Mouse (Mus musculus): ENCODE data around the gene Aig1. TPM values are rescaled to one million over a fixed set of nuclear protein-coding genes. Genes with fewer than 3 reads are reported as not detected.

Aig1 gene
- polyA plus RNA-seq, 1 experiment from 2014 or later: 44.1 TPM

GRCm38 (mm10) chr10:13690773-13691172, 178.0 kb downstream of the Aig1 start:
- no peaks in the 10 kb centered on the region for H3K27me3 ChIP-seq (ENCODE audit: control insufficient read depth, insufficient read depth, low read length)
- H3K27ac ChIP-seq (ENCODE audit: low read depth, low read length): no peak overlapping the region
- 92% methylated on average over 5 of the region's 5 CpGs for WGBS
- H3K4me1 ChIP-seq (ENCODE audit: control insufficient read depth, insufficient read depth, low read length): no peaks in the 10 kb centered on the region
- no peak for DNase-seq (ENCODE audit: low spot score)
- H3K36me3 ChIP-seq (ENCODE audit: control insufficient read depth, insufficient read depth, low read length): no peaks in the 10 kb centered on the region
- no peak for ATAC-seq (ENCODE audit: insufficient read depth, low FRiP score, low TSS enrichment)
- H3K9ac ChIP-seq (ENCODE audit: low read length): no peak overlapping the region
- no peaks in the 10 kb centered on the region for H3K9me3 ChIP-seq (ENCODE audit: control insufficient read depth, low read length)
- no peak overlapping the region for H3K4me3 ChIP-seq (ENCODE audit: low read depth, low read length)
- H3K4me2 ChIP-seq (ENCODE audit: low read depth): no peak overlapping the region

- ATAC-seq (ENCODE audit: insufficient read depth, low FRiP score, low TSS enrichment) (no peak), DNase-seq (ENCODE audit: low spot score) (no peak)
- 83% methylated on average over 10 of the region's 10 CpGs for WGBS
These were observed 178.8 kb downstream of the Aig1 start for GRCm38 (mm10) chr10:13689841-13690590.

GRCm38 (mm10) chr10:13688386-13689120, 180.2 kb downstream of the Aig1 start:
- DNase-seq (ENCODE audit: low spot score): no peak
- H3K36me3 ChIP-seq (ENCODE audit: control insufficient read depth, insufficient read depth, low read length): no peaks in the 10 kb centered on the region
- WGBS: 79% methylated on average over 15 of the region's 15 CpGs
- no peaks in the 10 kb centered on the region for H3K27me3 ChIP-seq (ENCODE audit: control insufficient read depth, insufficient read depth, low read length)
- no peak for ATAC-seq (ENCODE audit: insufficient read depth, low FRiP score, low TSS enrichment)
- H3K4me3 ChIP-seq (ENCODE audit: low read depth, low read length): no peak overlapping the region
- no peak overlapping the region for H3K9ac ChIP-seq (ENCODE audit: low read length)
- no peak overlapping the region for H3K4me2 ChIP-seq (ENCODE audit: low read depth)
- H3K9me3 ChIP-seq (ENCODE audit: control insufficient read depth, low read length): no peaks in the 10 kb centered on the region
- H3K27ac ChIP-seq (ENCODE audit: low read depth, low read length): no peak overlapping the region
- H3K4me1 ChIP-seq (ENCODE audit: control insufficient read depth, insufficient read depth, low read length): no peaks in the 10 kb centered on the region

More at GRCm38 (mm10) chr10:13689841-13690590, 178.8 kb downstream of the Aig1 start:
- H3K9me3 ChIP-seq (ENCODE audit: control insufficient read depth, low read length): no peaks in the 10 kb centered on the region
- H3K4me1 ChIP-seq (ENCODE audit: control insufficient read depth, insufficient read depth, low read length): no peaks in the 10 kb centered on the region
- H3K9ac ChIP-seq (ENCODE audit: low read length): no peak overlapping the region
- H3K4me3 ChIP-seq (ENCODE audit: low read depth, low read length): no peak overlapping the region
- H3K27ac ChIP-seq (ENCODE audit: low read depth, low read length): no peak overlapping the region
- H3K36me3 ChIP-seq (ENCODE audit: control insufficient read depth, insufficient read depth, low read length): no peaks in the 10 kb centered on the region
- no peaks in the 10 kb centered on the region for H3K27me3 ChIP-seq (ENCODE audit: control insufficient read depth, insufficient read depth, low read length)
- H3K4me2 ChIP-seq (ENCODE audit: low read depth): no peak overlapping the region

GRCm38 (mm10) chr10:13687182-13687810, 181.5 kb downstream of the Aig1 start:
- H3K36me3 ChIP-seq (ENCODE audit: control insufficient read depth, insufficient read depth, low read length): no peaks in the 10 kb centered on the region
- no peak for ATAC-seq (ENCODE audit: insufficient read depth, low FRiP score, low TSS enrichment)

GRCm38 (mm10) chr10:13686127-13686526, 182.7 kb downstream of the Aig1 start:
- no peak overlapping the region for H3K4me3 ChIP-seq (ENCODE audit: low read depth, low read length)
- no peaks in the 10 kb centered on the region for H3K9me3 ChIP-seq (ENCODE audit: control insufficient read depth, low read length)
- DNase-seq (ENCODE audit: low spot score) (no peak), ATAC-seq (ENCODE audit: insufficient read depth, low FRiP score, low TSS enrichment) (no peak)
- no peaks in the 10 kb centered on the region for H3K36me3 ChIP-seq (ENCODE audit: control insufficient read depth, insufficient read depth, low read length)
- H3K27ac ChIP-seq (ENCODE audit: low read depth, low read length): no peak overlapping the region
- no peak overlapping the region for H3K9ac ChIP-seq (ENCODE audit: low read length)
- H3K4me2 ChIP-seq (ENCODE audit: low read depth): no peak overlapping the region
- WGBS: 83% methylated on average over 5 of the region's 5 CpGs
- no peaks in the 10 kb centered on the region for H3K27me3 ChIP-seq (ENCODE audit: control insufficient read depth, insufficient read depth, low read length)
- H3K4me1 ChIP-seq (ENCODE audit: control insufficient read depth, insufficient read depth, low read length): no peaks in the 10 kb centered on the region

More at GRCm38 (mm10) chr10:13687182-13687810, 181.5 kb downstream of the Aig1 start:
- Histone ChIP-seq H3K9ac (ENCODE audit: low read length) (no peak overlapping the region), H3K9me3 (ENCODE audit: control insufficient read depth, low read length) (no peaks in the 10 kb centered on the region), H3K4me2 (ENCODE audit: low read depth) (no peak overlapping the region), H3K27ac (ENCODE audit: low read depth, low read length) (no peak overlapping the region), H3K4me1 (ENCODE audit: control insufficient read depth, insufficient read depth, low read length) (no peaks in the 10 kb centered on the region), H3K27me3 (ENCODE audit: control insufficient read depth, insufficient read depth, low read length) (no peaks in the 10 kb centered on the region), H3K4me3 (ENCODE audit: low read depth, low read length) (no peak overlapping the region)
- 91% methylated on average over 8 of the region's 8 CpGs for WGBS
- DNase-seq (ENCODE audit: low spot score): no peak

- DNase-seq (ENCODE audit: low spot score) (no peak), ATAC-seq (ENCODE audit: insufficient read depth, low FRiP score, low TSS enrichment) (no peak)
- Histone ChIP-seq H3K9me3 (ENCODE audit: control insufficient read depth, low read length) (no peaks in the 10 kb centered on the region), H3K9ac (ENCODE audit: low read length) (no peak overlapping the region), H3K4me3 (ENCODE audit: low read depth, low read length) (no peak overlapping the region), H3K36me3 (ENCODE audit: control insufficient read depth, insufficient read depth, low read length) (no peaks in the 10 kb centered on the region), H3K4me2 (ENCODE audit: low read depth) (no peak overlapping the region), H3K4me1 (ENCODE audit: control insufficient read depth, insufficient read depth, low read length) (no peaks in the 10 kb centered on the region), H3K27me3 (ENCODE audit: control insufficient read depth, insufficient read depth, low read length) (no peaks in the 10 kb centered on the region), H3K27ac (ENCODE audit: low read depth, low read length) (no peak overlapping the region)
- WGBS: 91% methylated on average over 8 of the region's 8 CpGs
These were observed 183.4 kb downstream of the Aig1 start for GRCm38 (mm10) chr10:13685366-13685765.

GRCm38 (mm10) chr10:13684452-13684851, 184.3 kb downstream of the Aig1 start:
- Histone ChIP-seq H3K27ac (ENCODE audit: low read depth, low read length) (no peak overlapping the region), H3K9me3 (ENCODE audit: control insufficient read depth, low read length) (no peaks in the 10 kb centered on the region), H3K27me3 (ENCODE audit: control insufficient read depth, insufficient read depth, low read length) (no peaks in the 10 kb centered on the region), H3K9ac (ENCODE audit: low read length) (no peak overlapping the region), H3K4me1 (ENCODE audit: control insufficient read depth, insufficient read depth, low read length) (no peaks in the 10 kb centered on the region), H3K4me3 (ENCODE audit: low read depth, low read length) (no peak overlapping the region), H3K4me2 (ENCODE audit: low read depth) (no peak overlapping the region), H3K36me3 (ENCODE audit: control insufficient read depth, insufficient read depth, low read length) (no peaks in the 10 kb centered on the region)
- no peak for ATAC-seq (ENCODE audit: insufficient read depth, low FRiP score, low TSS enrichment)
- no peak for DNase-seq (ENCODE audit: low spot score)

GRCm38 (mm10) chr10:13682565-13682964, 186.2 kb downstream of the Aig1 start:
- Histone ChIP-seq H3K27me3 (ENCODE audit: control insufficient read depth, insufficient read depth, low read length) (no peaks in the 10 kb centered on the region), H3K9me3 (ENCODE audit: control insufficient read depth, low read length) (no peaks in the 10 kb centered on the region), H3K4me3 (ENCODE audit: low read depth, low read length) (no peak overlapping the region), H3K4me2 (ENCODE audit: low read depth) (no peak overlapping the region), H3K27ac (ENCODE audit: low read depth, low read length) (no peak overlapping the region), H3K9ac (ENCODE audit: low read length) (no peak overlapping the region), H3K36me3 (ENCODE audit: control insufficient read depth, insufficient read depth, low read length) (no peaks in the 10 kb centered on the region), H3K4me1 (ENCODE audit: control insufficient read depth, insufficient read depth, low read length) (no peaks in the 10 kb centered on the region)
- no peak for DNase-seq (ENCODE audit: low spot score)
- WGBS: 66% methylated on average over 3 of the region's 3 CpGs
- no peak for ATAC-seq (ENCODE audit: insufficient read depth, low FRiP score, low TSS enrichment)

Measured in neural tube, embryonic 11.5 days (tissue).